Mouse (Mus musculus): Measurements from ENCODE around the gene Nr1h5. TPM values are rescaled to one million over a fixed set of nuclear protein-coding genes. Genes with fewer than 3 reads are reported as not detected.

Gene Nr1h5
- polyA plus RNA-seq, 1 experiment from 2014 or later, result 5.2 TPM

DNA sequence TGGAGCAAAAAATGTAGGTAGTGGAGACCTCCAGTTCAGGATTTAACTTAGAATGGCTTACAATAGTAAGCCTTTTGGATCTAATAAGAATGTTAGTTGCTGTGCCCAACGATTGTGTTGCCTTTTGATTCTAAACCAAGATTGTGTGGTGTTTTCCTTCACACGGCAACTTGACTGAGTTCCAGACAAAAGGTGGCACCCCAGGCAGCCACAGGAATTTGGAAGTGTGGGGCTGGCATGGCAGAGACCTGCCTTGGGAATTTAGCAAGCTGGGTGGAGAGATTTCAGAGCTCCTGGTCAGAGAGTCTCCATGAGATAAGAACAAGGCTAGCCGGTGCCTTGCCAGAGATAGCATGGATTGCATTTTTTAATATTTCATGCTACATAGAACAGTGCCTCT is 8.3 kb downstream of the Nr1h5 start:
- no peak for DNase-seq (ENCODE audit: low spot score)

GRCm38 (mm10) chr3:102955143-102955542 is 8.8 kb downstream of the Nr1h5 start:
- H3K27ac ChIP-seq, result no peak overlapping the region
- no peaks in the 10 kb centered on the region for H3K4me1 ChIP-seq
- no peak for DNase-seq (ENCODE audit: low spot score)
- H3K9me3 ChIP-seq, result no peaks in the 10 kb centered on the region
- H3K36me3 ChIP-seq, result no peaks in the 10 kb centered on the region
- H3K27me3 ChIP-seq (ENCODE audit: insufficient read depth, poor library complexity, severe bottlenecking), result no peaks in the 10 kb centered on the region
- 86% methylated on average over 3 of the region's 3 CpGs for WGBS
- H3K4me3 ChIP-seq, result no peak overlapping the region

More for the DNA sequence above, 8.3 kb downstream of the Nr1h5 start:
- H3K27ac ChIP-seq, result no peak overlapping the region
- no peak overlapping the region for H3K4me3 ChIP-seq
- WGBS, result 39% methylated on average over 3 of the region's 3 CpGs
- no peaks in the 10 kb centered on the region for H3K4me1 ChIP-seq
- H3K36me3 ChIP-seq, result no peaks in the 10 kb centered on the region
- no peaks in the 10 kb centered on the region for H3K27me3 ChIP-seq (ENCODE audit: insufficient read depth, poor library complexity, severe bottlenecking)
- no peaks in the 10 kb centered on the region for H3K9me3 ChIP-seq

DNA sequence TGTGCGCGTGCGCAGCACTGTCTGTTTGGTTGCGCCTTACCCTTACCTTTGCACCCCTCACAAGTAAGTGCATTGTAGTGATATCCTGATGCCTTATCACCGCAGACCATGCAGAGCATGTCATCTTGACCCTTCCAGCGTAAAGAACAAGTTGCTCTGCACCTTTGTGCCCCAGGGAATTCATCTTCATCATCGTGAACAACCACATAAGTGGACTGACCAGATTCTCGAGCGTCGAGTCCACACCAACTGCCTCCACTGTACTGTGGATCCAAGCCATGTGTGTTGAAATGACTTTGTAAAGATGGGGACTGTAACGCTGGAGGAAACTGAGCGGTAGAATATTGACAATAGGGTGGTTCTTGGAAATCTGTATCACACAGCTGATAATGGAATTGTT is 9.5 kb downstream of the Nr1h5 start:
- no peaks in the 10 kb centered on the region for H3K9me3 ChIP-seq
- H3K4me3 ChIP-seq, result no peak overlapping the region
- WGBS, result 89% methylated on average over 12 of the region's 12 CpGs
- no peak for DNase-seq (ENCODE audit: low spot score)
- no peaks in the 10 kb centered on the region for H3K27me3 ChIP-seq (ENCODE audit: insufficient read depth, poor library complexity, severe bottlenecking)
- no peaks in the 10 kb centered on the region for H3K4me1 ChIP-seq
- no peak overlapping the region for H3K27ac ChIP-seq
- no peaks in the 10 kb centered on the region for H3K36me3 ChIP-seq

- 68% methylated on average over 5 of the region's 5 CpGs for WGBS
- H3K27me3 ChIP-seq (ENCODE audit: insufficient read depth, poor library complexity, severe bottlenecking), result no peaks in the 10 kb centered on the region
- no peak for DNase-seq (ENCODE audit: low spot score)
- H3K4me1 ChIP-seq, result no peaks in the 10 kb centered on the region
- no peak overlapping the region for H3K27ac ChIP-seq
- H3K9me3 ChIP-seq, result no peaks in the 10 kb centered on the region
- no peak overlapping the region for H3K4me3 ChIP-seq
- no peaks in the 10 kb centered on the region for H3K36me3 ChIP-seq
Observed at GRCm38 (mm10) chr3:102946861-102947260, 17.1 kb downstream of the Nr1h5 start.

DNA sequence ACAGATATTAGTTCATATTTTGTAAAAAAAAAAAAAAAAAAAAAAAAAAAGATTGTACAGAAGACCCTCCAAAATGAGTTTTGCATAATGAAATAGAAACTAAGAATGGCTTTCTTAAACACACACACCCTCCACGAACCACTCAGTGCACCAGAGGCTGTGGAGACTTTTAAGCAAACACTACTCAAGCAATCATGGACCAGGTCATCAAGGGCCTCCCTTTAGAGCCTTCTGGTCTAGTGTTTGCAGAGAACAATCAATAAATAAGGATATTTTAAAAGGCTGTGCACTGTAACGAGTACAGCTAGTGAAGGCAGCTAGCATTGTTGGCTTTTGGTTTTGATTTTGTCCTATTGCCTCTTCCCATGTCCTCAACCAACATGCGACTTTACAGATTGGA is 17.6 kb downstream of the Nr1h5 start:
- Histone ChIP-seq H3K27me3 (ENCODE audit: insufficient read depth, poor library complexity, severe bottlenecking) (no peaks in the 10 kb centered on the region), H3K4me3 (no peak overlapping the region), H3K27ac (no peak overlapping the region), H3K9me3 (no peaks in the 10 kb centered on the region), H3K4me1 (no peaks in the 10 kb centered on the region), H3K36me3 (no peaks in the 10 kb centered on the region)
- 80% methylated on average over 3 of the region's 3 CpGs for WGBS
- no peak for DNase-seq (ENCODE audit: low spot score)

- no peak for DNase-seq (ENCODE audit: low spot score)
- H3K4me1 ChIP-seq, result no peaks in the 10 kb centered on the region
- 98% methylated on average over 1 of the region's 1 CpGs for WGBS
- H3K27me3 ChIP-seq (ENCODE audit: insufficient read depth, poor library complexity, severe bottlenecking), result no peaks in the 10 kb centered on the region
- H3K9me3 ChIP-seq, result peaks cover 8% of the 10 kb centered on the region
- H3K27ac ChIP-seq, result no peak overlapping the region
- H3K36me3 ChIP-seq, result 0 out of 2 replicates have a peak, but pooled peaks cover 3% of the 10 kb centered on the region
- H3K4me3 ChIP-seq, result no peak overlapping the region
Observed at GRCm38 (mm10) chr3:102938100-102938499, 25.8 kb downstream of the Nr1h5 start.

DNA sequence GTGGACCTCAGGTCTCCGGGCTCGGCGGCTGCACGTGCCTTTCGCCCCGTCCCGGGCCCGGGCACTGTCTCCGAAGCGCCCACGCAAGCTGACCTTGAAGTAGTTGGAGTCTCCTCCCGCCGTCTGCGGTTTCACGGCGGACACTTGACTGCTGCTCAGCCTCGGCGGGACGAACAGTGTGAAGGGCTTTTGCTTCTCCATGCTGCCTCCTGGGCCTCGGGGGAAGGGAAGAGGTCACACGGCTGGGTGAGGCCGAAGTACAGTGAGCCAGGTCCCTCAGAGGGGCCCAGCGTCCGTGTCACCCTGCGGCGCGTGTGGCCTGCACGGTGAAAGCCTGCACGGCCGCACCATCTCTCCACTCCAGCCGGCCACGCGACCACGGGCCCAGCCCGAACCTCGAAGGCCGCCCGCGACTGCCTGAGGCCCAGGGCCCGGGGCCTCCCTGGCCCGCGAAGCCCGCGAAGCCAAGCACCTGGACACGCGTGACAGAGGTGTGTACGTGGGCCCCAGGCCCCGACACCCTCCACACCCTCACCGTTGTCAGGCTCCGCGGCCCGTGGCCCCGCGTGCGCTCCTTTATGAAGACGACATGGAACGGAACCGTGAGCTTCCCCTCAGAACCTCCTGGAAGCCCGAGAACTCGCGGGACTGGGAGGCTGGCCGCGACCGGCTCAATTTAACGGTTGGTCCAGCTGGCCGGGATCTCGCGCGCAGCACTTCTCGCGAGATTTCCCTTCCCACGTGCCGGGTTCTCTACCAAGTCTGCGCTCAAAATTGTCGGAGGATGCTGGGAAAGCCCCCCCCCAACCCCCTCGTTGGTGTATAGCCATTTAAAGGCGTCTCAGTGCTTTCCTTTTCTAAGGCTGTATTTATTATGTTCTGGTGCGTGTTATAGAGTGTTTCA is 28.2 kb downstream of the Nr1h5 start, which contains the start of gene Sycp1:
Gene Sycp1 (minus strand): TSS at position 650 of the 904 bp plus-strand sequence.
- H3K36me3 ChIP-seq, result 0 out of 2 replicates have a peak, but pooled peaks cover 3% of the 10 kb centered on the region

GRCm38 (mm10) chr3:102899136-102899535 is 64.8 kb downstream of the Nr1h5 start:
- Histone ChIP-seq H3K9me3 (no peaks in the 10 kb centered on the region), H3K4me1 (no peaks in the 10 kb centered on the region), H3K4me3 (no peak overlapping the region), H3K27me3 (ENCODE audit: insufficient read depth, poor library complexity, severe bottlenecking) (no peaks in the 10 kb centered on the region), H3K36me3 (no peaks in the 10 kb centered on the region), H3K27ac (no peak overlapping the region)
- DNase-seq (ENCODE audit: low spot score), result no peak
- WGBS, result 89% methylated on average over 1 of the region's 1 CpGs

More for the DNA sequence above, 28.2 kb downstream of the Nr1h5 start, which contains the start of gene Sycp1:
- 86% methylated on average over 78 of the region's 78 CpGs for WGBS
- Histone ChIP-seq H3K27ac (no peak within 1 kb of the TSS), H3K9me3 (peaks cover 8% of the 10 kb centered on the region), H3K27me3 (ENCODE audit: insufficient read depth, poor library complexity, severe bottlenecking) (no peaks in the 10 kb centered on the region), H3K4me3 (no peak within 1 kb of the TSS), H3K4me1 (no peaks in the 10 kb centered on the region)
- DNase-seq (ENCODE audit: low spot score), result no peak

Other genes with a start within 250 kb of the Nr1h5 start
- gene Tspan2, start 229.6 kb downstream of the Nr1h5 start, polyA plus RNA-seq (2016; fragmentation: Nextera tagmentation; extraction: Ambion mirVana), result 24.6 and 39.1 TPM in 2 replicates
- gene Tshb, start 181.4 kb downstream of the Nr1h5 start, polyA plus RNA-seq (2016; fragmentation: Nextera tagmentation; extraction: Ambion mirVana), result 0.10 TPM in 2 replicates
- not detected in 2 replicates for gene Sycp1, start 28.0 kb downstream of the Nr1h5 start, polyA plus RNA-seq (2016; fragmentation: Nextera tagmentation; extraction: Ambion mirVana)
- 67.2 and 72.1 TPM in 2 replicates for gene Sike1, start 31.6 kb upstream of the Nr1h5 start, polyA plus RNA-seq (2016; fragmentation: Nextera tagmentation; extraction: Ambion mirVana)
- gene Csde1, start 56.3 kb upstream of the Nr1h5 start, polyA plus RNA-seq (2016; fragmentation: Nextera tagmentation; extraction: Ambion mirVana), result 352 and 387 TPM in 2 replicates
- 109 and 122 TPM in 2 replicates for gene Nras, start 94.2 kb upstream of the Nr1h5 start, polyA plus RNA-seq (2016; fragmentation: Nextera tagmentation; extraction: Ambion mirVana)
- not detected in 2 replicates for gene Ampd1, start 109.9 kb upstream of the Nr1h5 start, polyA plus RNA-seq (2016; fragmentation: Nextera tagmentation; extraction: Ambion mirVana)
- gene Dennd2c, start 138.5 kb upstream of the Nr1h5 start, polyA plus RNA-seq (2016; fragmentation: Nextera tagmentation; extraction: Ambion mirVana), result 3.4 and 4.4 TPM in 2 replicates
- 150 and 186 TPM in 2 replicates for gene Bcas2, start 207.5 kb upstream of the Nr1h5 start, polyA plus RNA-seq (2016; fragmentation: Nextera tagmentation; extraction: Ambion mirVana)

All from heart, embryonic 10.5 days (tissue).